Mouse (Mus musculus) intestine, embryonic 15.5 days (tissue): ENCODE measurements at regions not wholly inside any gene's neighbourhood (a gene's known extent, or its start where the extent isn't known, plus 50 kb on each side); places are given as distances from the start of the nearest gene placed in this dataset.
A peak's percentile ranks its signal among the peaks of the same experiment; 100 is the strongest.

Experiments
- ATAC-seq: fragments of 200-750 bp; cut with Nextera tagmentation; 2 replicates; pipeline ENCODE4 v1.8.0; 2017; ENCODE audit warnings: moderate TSS enrichment, moderate library complexity
- H3K27ac ChIP-seq: fragments of 300-500 bp; sonication (generic); 2 replicates; pipeline ENCODE4 v1.5.1; 2015; ENCODE audit warnings: mild to moderate bottlenecking, inconsistent platforms
- H3K27me3 ChIP-seq: fragments of 300-500 bp; sonication (generic); replicated peaks from 2 replicates; pipeline ENCODE4 v1.6.1; 2015; ENCODE audit warnings: inconsistent platforms
- H3K36me3 ChIP-seq: fragments of 300-500 bp; sonication (generic); 2 replicates; pipeline ENCODE4 v1.6.1; 2015; ENCODE audit warnings: inconsistent platforms
- H3K4me1 ChIP-seq: fragments of 300-500 bp; sonication (generic); replicated peaks from 2 replicates; pipeline ENCODE4 v1.6.1; 2015; ENCODE audit warnings: inconsistent platforms
- H3K4me2 ChIP-seq: fragments of 300-500 bp; sonication (generic); replicated peaks from 2 replicates; pipeline ENCODE4 v1.6.1; 2015; ENCODE audit warnings: mild to moderate bottlenecking, inconsistent platforms
- H3K4me3 ChIP-seq: fragments of 300-500 bp; sonication (generic); replicated peaks from 2 replicates; pipeline ENCODE4 v1.5.1; 2015; ENCODE audit warnings: inconsistent platforms
- H3K9ac ChIP-seq: fragments of 300-500 bp; sonication (generic); 2 replicates; pipeline ENCODE4 v1.6.1; 2015; ENCODE audit warnings: inconsistent platforms
- H3K9me3 ChIP-seq: fragments of 300-500 bp; sonication (generic); 2 replicates; pipeline ENCODE4 v1.6.1; 2016; ENCODE audit warnings: inconsistent platforms
- WGBS: fragments of 180-500 bp; shearing (Covaris S2); methylation state at CpG from one replicate; pipeline ENCODE4 v1.1.7; 2015; 5-methylcytosine and 5-hydroxymethylcytosine counted together

GRCm38 (mm10) chr11:111484981-111485380 lies 419.0 kb downstream of the Kcnj2 start:
- no peaks in the 10 kb centered on the region for H3K36me3 ChIP-seq
- ATAC-seq = no peak
- no peaks in the 10 kb centered on the region for H3K27me3 ChIP-seq
- H3K4me2 ChIP-seq = no peak overlapping the region
- no peaks in the 10 kb centered on the region for H3K4me1 ChIP-seq
- no peak overlapping the region for H3K27ac ChIP-seq
- H3K9ac ChIP-seq = no peak overlapping the region
- WGBS = 75% methylated on average over 6 of the region's 6 CpGs
- H3K4me3 ChIP-seq = no peak overlapping the region
- H3K9me3 ChIP-seq = no peaks in the 10 kb centered on the region

DNA sequence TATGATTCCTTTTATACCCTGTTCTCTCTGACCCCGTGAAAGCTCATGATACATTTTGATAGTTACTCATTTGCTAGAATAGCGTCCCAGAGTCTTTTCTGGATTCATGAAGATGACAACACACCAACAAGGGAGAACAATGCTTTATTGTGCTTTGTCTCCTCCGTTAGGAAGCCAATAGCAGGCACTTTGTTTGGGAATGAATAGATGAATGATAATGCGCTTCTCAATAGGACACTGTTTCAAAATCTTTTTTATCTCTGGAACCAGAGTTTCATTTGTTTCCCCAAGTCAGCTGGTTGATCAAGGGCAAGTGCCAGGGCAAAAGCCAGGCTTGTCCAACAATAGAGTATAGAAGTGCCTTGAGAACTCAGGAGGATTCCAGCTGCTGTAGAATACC lies 446.5 kb downstream of the Kcnj2 start:
- Histone ChIP-seq H3K27me3 (no peaks in the 10 kb centered on the region), H3K4me3 (no peak overlapping the region), H3K9me3 (no peaks in the 10 kb centered on the region), H3K4me2 (no peak overlapping the region), H3K36me3 (no peaks in the 10 kb centered on the region), H3K9ac (no peak overlapping the region), H3K27ac (no peak overlapping the region), H3K4me1 (no peaks in the 10 kb centered on the region)
- ATAC-seq = no peak
- 58% methylated on average over 4 of the region's 4 CpGs for WGBS

- H3K4me1 ChIP-seq = no peaks in the 10 kb centered on the region
- no peaks in the 10 kb centered on the region for H3K27me3 ChIP-seq
- 60% methylated on average over 8 of the region's 8 CpGs for WGBS
- no peak overlapping the region for H3K4me3 ChIP-seq
- H3K9ac ChIP-seq = no peak overlapping the region
- H3K4me2 ChIP-seq = no peak overlapping the region
- no peak overlapping the region for H3K27ac ChIP-seq
- no peak for ATAC-seq
- H3K9me3 ChIP-seq = no peaks in the 10 kb centered on the region
- H3K36me3 ChIP-seq = no peaks in the 10 kb centered on the region
Measured at GRCm38 (mm10) chr11:111522716-111523115, 456.8 kb downstream of the Kcnj2 start.

DNA sequence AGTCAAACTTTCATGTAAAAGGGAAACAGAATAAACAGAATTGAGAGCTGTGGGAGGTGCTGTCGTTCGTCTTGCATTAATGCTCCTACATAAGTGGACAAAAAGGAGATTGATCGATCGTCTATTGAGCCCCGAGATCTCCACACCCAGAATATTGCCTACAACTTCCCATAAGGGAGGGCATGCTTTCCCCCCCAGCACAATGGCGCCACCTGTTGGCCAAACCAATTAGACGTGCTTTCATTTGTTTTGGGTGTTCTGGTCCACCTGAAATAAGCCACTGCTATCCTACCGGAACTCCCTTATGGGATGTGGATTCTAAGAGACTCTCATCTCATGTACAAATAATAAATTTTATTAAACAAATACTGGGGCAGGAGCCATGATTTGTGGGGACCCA lies 457.5 kb downstream of the Kcnj2 start:
- Histone ChIP-seq H3K9ac (no peak overlapping the region), H3K27me3 (no peaks in the 10 kb centered on the region), H3K9me3 (no peaks in the 10 kb centered on the region), H3K4me3 (no peak overlapping the region), H3K4me2 (no peak overlapping the region), H3K27ac (no peak overlapping the region), H3K4me1 (no peaks in the 10 kb centered on the region), H3K36me3 (no peaks in the 10 kb centered on the region)
- no peak for ATAC-seq
- WGBS = 62% methylated on average over 8 of the region's 8 CpGs

DNA sequence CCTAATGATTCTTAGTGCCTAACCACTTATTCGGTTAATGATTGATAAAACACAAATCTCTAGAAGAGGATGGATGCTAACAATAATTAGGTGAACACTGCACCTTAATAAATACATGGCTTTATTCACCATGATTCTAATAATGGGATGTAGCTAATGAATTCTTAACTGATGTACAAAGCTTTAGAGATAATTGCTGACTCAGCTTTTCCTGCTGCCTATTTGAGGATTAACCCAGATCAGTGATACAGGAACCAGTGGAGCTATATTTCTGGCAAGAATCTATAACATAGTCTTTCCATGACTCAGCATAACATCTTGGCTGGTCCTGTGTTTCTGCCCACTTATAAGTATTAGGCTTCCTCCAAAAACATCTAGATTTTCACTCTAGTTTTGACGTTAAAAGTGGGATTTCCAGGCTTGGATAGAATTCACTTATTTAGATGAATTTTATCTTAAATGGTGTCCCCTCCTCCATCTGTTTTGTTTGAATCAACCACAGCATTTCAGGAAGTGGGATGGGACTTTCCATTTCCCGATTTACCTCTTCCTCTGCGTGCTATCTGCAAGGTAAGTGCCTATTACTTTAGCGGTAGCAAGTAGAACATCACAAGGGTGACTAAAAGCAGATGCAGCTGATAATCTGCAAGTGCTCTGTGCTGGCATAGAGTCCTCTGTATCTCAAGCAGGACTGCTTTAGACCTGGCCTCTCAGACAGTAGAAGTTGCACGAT lies 460.2 kb downstream of the Kcnj2 start:
- Histone ChIP-seq H3K27ac (no peak overlapping the region), H3K4me3 (no peak overlapping the region), H3K36me3 (no peaks in the 10 kb centered on the region), H3K9ac (no peak overlapping the region), H3K9me3 (no peaks in the 10 kb centered on the region), H3K27me3 (no peaks in the 10 kb centered on the region), H3K4me2 (no peak overlapping the region), H3K4me1 (no peaks in the 10 kb centered on the region)
- ATAC-seq = no peak
- 76% methylated on average over 6 of the region's 6 CpGs for WGBS

- no peaks in the 10 kb centered on the region for H3K27me3 ChIP-seq
- H3K4me2 ChIP-seq = no peak overlapping the region
- H3K27ac ChIP-seq = no peak overlapping the region
- no peaks in the 10 kb centered on the region for H3K4me1 ChIP-seq
- 70% methylated on average over 9 of the region's 9 CpGs for WGBS
- no peak overlapping the region for H3K9ac ChIP-seq
- no peaks in the 10 kb centered on the region for H3K36me3 ChIP-seq
- H3K9me3 ChIP-seq = no peaks in the 10 kb centered on the region
- no peak overlapping the region for H3K4me3 ChIP-seq
- ATAC-seq = no peak
Measured at GRCm38 (mm10) chr11:111529591-111529990, 463.6 kb downstream of the Kcnj2 start.

- no peaks in the 10 kb centered on the region for H3K36me3 ChIP-seq
- no peak overlapping the region for H3K4me3 ChIP-seq
- H3K9me3 ChIP-seq = no peaks in the 10 kb centered on the region
- no peaks in the 10 kb centered on the region for H3K4me1 ChIP-seq
- no peak overlapping the region for H3K4me2 ChIP-seq
- H3K27ac ChIP-seq = no peak overlapping the region
- no peaks in the 10 kb centered on the region for H3K27me3 ChIP-seq
- ATAC-seq = no peak
- H3K9ac ChIP-seq = no peak overlapping the region
- WGBS = 75% methylated on average over 3 of the region's 3 CpGs
Measured at GRCm38 (mm10) chr11:111530912-111531311, 464.9 kb downstream of the Kcnj2 start.

DNA sequence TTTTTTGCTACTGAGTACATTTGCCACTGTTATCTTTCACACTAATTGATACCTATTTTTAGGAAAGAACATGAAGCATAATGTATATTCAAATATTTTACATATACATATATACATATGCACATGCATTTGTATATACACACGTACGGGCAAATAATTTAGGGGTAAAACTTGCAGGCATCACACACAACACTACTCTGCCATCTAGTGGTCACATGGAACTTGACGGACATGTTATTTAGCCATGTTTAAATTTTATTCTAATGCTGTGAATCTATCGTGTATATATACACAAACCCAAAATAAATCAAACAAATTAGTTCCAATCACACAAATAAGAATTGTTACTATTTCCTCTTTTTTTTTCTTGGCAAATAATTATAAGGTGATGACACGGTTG lies 466.5 kb downstream of the Kcnj2 start:
- no peak for ATAC-seq
- no peak overlapping the region for H3K27ac ChIP-seq
- H3K4me2 ChIP-seq = no peak overlapping the region
- no peak overlapping the region for H3K9ac ChIP-seq
- H3K36me3 ChIP-seq = no peaks in the 10 kb centered on the region
- no peaks in the 10 kb centered on the region for H3K4me1 ChIP-seq
- 28% methylated on average over 5 of the region's 5 CpGs for WGBS
- no peak overlapping the region for H3K4me3 ChIP-seq
- H3K9me3 ChIP-seq = no peaks in the 10 kb centered on the region
- H3K27me3 ChIP-seq = no peaks in the 10 kb centered on the region

GRCm38 (mm10) chr11:111536040-111536836 lies 470.3 kb downstream of the Kcnj2 start:
- 18% methylated on average over 17 of the region's 17 CpGs for WGBS
- no peak for ATAC-seq
- no peaks in the 10 kb centered on the region for H3K27me3 ChIP-seq

DNA sequence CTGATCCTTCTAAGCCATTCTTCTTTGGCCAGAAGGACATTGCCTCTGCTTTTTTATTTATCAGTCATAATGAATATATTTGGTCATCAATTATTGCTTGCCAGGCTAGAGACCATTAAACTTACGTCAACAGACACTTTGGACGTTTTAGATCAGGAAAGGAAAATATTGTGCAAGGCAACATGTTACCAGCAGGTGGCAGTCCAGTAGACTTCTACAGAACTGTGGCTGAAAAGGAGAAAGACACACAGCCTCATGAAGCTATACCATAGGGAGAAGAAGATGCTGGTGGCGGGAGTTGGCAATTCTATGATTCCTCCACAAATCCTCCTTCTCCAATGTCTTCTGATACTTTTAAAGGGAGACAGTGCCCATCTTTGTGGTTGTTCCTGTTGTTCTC lies 471.7 kb downstream of the Kcnj2 start:
- Histone ChIP-seq H3K4me2 (no peak overlapping the region), H3K27ac (no peak overlapping the region), H3K9me3 (no peaks in the 10 kb centered on the region), H3K27me3 (no peaks in the 10 kb centered on the region), H3K9ac (no peak overlapping the region), H3K4me3 (no peak overlapping the region), H3K4me1 (no peaks in the 10 kb centered on the region), H3K36me3 (no peaks in the 10 kb centered on the region)
- no peak for ATAC-seq
- WGBS = 23% methylated on average over 3 of the region's 3 CpGs

More at GRCm38 (mm10) chr11:111536040-111536836, 470.3 kb downstream of the Kcnj2 start:
- Histone ChIP-seq H3K27ac (no peak overlapping the region), H3K4me3 (no peak overlapping the region), H3K4me2 (peak overlapping the region; percentile 43), H3K9me3 (no peaks in the 10 kb centered on the region), H3K4me1 (no peaks in the 10 kb centered on the region), H3K36me3 (no peaks in the 10 kb centered on the region), H3K9ac (no peak overlapping the region)

DNA sequence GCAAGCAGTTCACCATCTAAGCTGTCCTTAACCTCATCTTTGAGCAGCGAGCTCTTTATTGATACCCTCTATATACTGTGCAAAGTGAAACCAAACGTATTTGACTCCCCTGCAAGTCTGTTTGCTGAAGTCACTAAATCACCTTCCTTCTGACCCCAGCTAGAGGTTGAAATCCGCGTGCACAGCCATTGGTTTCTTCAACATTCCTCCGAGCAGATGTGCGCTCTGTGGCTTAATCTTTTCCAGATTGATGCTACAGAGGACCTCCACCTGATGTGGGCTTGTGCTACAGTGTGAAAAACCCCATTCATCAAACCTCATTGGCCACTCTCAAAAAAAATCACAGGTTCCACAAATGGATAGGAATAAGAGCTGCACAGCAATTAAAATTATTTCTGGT lies 474.0 kb downstream of the Kcnj2 start:
- H3K9ac ChIP-seq = no peak overlapping the region
- no peak overlapping the region for H3K27ac ChIP-seq
- ATAC-seq = no peak
- H3K4me3 ChIP-seq = no peak overlapping the region
- no peaks in the 10 kb centered on the region for H3K4me1 ChIP-seq
- no peaks in the 10 kb centered on the region for H3K27me3 ChIP-seq
- no peaks in the 10 kb centered on the region for H3K9me3 ChIP-seq
- no peaks in the 10 kb centered on the region for H3K36me3 ChIP-seq
- 54% methylated on average over 6 of the region's 6 CpGs for WGBS
- no peak overlapping the region for H3K4me2 ChIP-seq

DNA sequence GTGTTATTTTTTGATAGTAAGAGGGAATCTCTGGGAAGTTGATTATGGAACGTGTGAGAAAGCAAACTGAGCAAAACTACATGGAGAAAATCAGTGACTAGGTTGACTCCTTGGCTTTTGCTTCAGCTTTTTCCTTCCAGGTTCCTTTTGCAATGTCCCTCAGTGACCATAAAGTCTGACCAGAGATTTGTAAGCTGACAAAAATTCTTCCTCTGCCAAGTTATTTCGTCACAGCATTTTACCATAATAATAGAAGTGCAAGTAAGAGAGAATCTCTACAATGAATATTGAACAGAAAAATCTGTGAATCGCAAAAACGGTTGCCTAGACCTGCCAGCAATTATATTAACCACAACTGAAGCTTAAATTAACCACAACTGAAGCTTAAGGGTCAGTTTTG lies 479.3 kb downstream of the Kcnj2 start:
- ATAC-seq = no peak
- H3K27ac ChIP-seq = no peak overlapping the region
- H3K4me3 ChIP-seq = no peak overlapping the region
- H3K36me3 ChIP-seq = no peaks in the 10 kb centered on the region
- H3K9me3 ChIP-seq = no peaks in the 10 kb centered on the region
- no peaks in the 10 kb centered on the region for H3K27me3 ChIP-seq
- WGBS = 89% methylated on average over 4 of the region's 4 CpGs
- no peaks in the 10 kb centered on the region for H3K4me1 ChIP-seq
- no peak overlapping the region for H3K9ac ChIP-seq
- no peak overlapping the region for H3K4me2 ChIP-seq

- no peak overlapping the region for H3K4me2 ChIP-seq
- H3K27ac ChIP-seq = no peak overlapping the region
- ATAC-seq = no peak
- no peaks in the 10 kb centered on the region for H3K27me3 ChIP-seq
- H3K36me3 ChIP-seq = no peaks in the 10 kb centered on the region
- H3K9ac ChIP-seq = no peak overlapping the region
- H3K4me3 ChIP-seq = no peak overlapping the region
- no peaks in the 10 kb centered on the region for H3K4me1 ChIP-seq
- no peaks in the 10 kb centered on the region for H3K9me3 ChIP-seq
Measured at GRCm38 (mm10) chr11:111555131-111555530, 489.2 kb downstream of the Kcnj2 start.
